Mouse (Mus musculus) intestine, embryonic 16.5 days (tissue): ENCODE results near the gene Gm37240. TPM values are rescaled to one million over a fixed set of nuclear protein-coding genes. Genes with fewer than 3 reads are reported as not detected.
"Not testable (repeated sequence)": the region's sequence is repeated elsewhere in the genome, so short reads cannot be mapped to it uniquely, and the experiment has no call there.

Source experiments
- ATAC-seq: fragments of 200-750 bp; cut with Nextera tagmentation; 2 replicates; pipeline ENCODE4 v1.8.0; 2017; ENCODE audit warnings: moderate TSS enrichment, moderate library complexity
- H3K27ac ChIP-seq: fragments of 300-500 bp; sonication (generic); 2 replicates; pipeline ENCODE4 v1.5.1; 2014; ENCODE audit warnings: mild to moderate bottlenecking, low read length
- H3K27me3 ChIP-seq: fragments of 300-500 bp; sonication (generic); replicated peaks from 2 replicates; pipeline ENCODE4 v1.6.1; 2014; ENCODE audit warnings: low read length, control low read depth, mixed read lengths; ENCODE audit not compliant: control insufficient read depth, insufficient read depth
- H3K36me3 ChIP-seq: fragments of 300-500 bp; sonication (generic); 2 replicates; pipeline ENCODE4 v1.6.1; 2014; ENCODE audit warnings: low read length, control low read depth; ENCODE audit not compliant: control insufficient read depth, insufficient read depth
- H3K4me1 ChIP-seq: fragments of 300-500 bp; sonication (generic); 2 replicates; pipeline ENCODE4 v1.6.1; 2014; ENCODE audit warnings: low read length, control low read depth, mixed read lengths; ENCODE audit not compliant: control insufficient read depth, insufficient read depth
- H3K4me2 ChIP-seq: fragments of 300-500 bp; sonication (generic); 2 replicates; pipeline ENCODE4 v1.6.1; 2014; ENCODE audit warnings: low read depth, low read length, control low read depth
- H3K4me3 ChIP-seq: fragments of 300-500 bp; sonication (generic); 2 replicates; pipeline ENCODE4 v1.5.1; 2014; ENCODE audit warnings: mild to moderate bottlenecking, low read length
- H3K9ac ChIP-seq: fragments of 300-500 bp; sonication (generic); 2 replicates; pipeline ENCODE4 v1.6.1; 2014; ENCODE audit warnings: low read depth, low read length
- H3K9me3 ChIP-seq: fragments of 300-500 bp; sonication (generic); 2 replicates; pipeline ENCODE4 v1.6.1; 2016; ENCODE audit warnings: low read length, control low read depth; ENCODE audit not compliant: control insufficient read depth
- WGBS: fragments of 180-500 bp; shearing (Covaris S2); extraction: QIAGEN DNeasy Blood & Tissue Kit; methylation state at CpG from one replicate; pipeline ENCODE4 v1.1.7; 2014; 5-methylcytosine and 5-hydroxymethylcytosine counted together
- polyA plus RNA-seq: library from polyadenylated mRNA; unstranded; fragments of >200 nt; fragmentation: Nextera tagmentation; extraction: Ambion mirVana; gene quantifications from 2 replicates; pipeline ENCODE4 v1.2.1, GENCODE M21; 2015

Gm37240 gene
- polyA plus RNA-seq, 1 experiment from 2014 or later: 6.8 TPM

DNA sequence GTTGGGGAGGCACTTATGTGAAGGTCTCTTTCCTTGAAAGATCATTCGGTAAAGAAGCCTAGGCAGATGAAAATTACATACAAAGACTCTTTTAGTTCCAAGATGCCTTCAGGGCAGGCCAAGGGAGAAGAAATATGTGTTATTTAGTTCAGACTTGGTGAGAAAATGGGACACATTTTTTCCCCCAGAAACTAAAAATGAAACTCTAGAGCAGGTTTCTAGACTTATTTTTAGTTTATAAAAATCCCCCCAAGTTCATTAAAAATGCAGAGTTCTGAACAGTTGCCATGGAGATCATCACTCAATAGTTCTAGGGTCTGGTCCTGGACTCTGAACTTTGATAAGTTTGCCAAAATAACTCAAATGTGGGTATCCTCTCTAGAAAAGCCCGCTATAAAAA, 1226.9 kb downstream of the Gm37240 start:
- H3K27me3 ChIP-seq: 0 out of 2 replicates have a peak, but pooled peaks cover under 1% of the 10 kb centered on the region
- H3K4me2 ChIP-seq: no peak overlapping the region
- no peak overlapping the region for H3K9ac ChIP-seq
- H3K4me1 ChIP-seq: peaks cover 2% of the 10 kb centered on the region
- no peak overlapping the region for H3K27ac ChIP-seq
- no peaks in the 10 kb centered on the region for H3K36me3 ChIP-seq
- 86% methylated on average over 2 of the region's 2 CpGs for WGBS
- peaks cover 4% of the 10 kb centered on the region for H3K9me3 ChIP-seq
- no peak overlapping the region for H3K4me3 ChIP-seq
- no peak for ATAC-seq

DNA sequence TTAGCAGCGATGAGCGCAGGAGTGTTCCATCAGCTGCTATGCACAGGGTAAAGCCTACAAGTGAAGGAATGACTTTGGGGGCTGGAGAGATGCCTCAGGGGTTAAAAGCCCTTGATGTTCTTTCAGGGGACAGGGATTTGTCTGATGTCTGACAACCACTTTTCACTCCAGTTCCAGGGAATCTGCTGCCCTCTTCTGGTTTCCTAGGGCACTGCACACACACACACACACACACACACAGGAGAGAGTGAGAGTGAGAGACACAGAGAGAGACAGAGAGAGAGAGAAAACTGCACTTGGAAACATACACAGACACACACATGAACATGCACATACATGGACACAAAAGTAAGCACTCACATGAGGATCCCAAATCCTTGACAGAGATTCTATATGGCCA, 1228.4 kb downstream of the Gm37240 start:
- Histone ChIP-seq H3K27ac (no peak overlapping the region), H3K9me3 (peaks cover 4% of the 10 kb centered on the region), H3K36me3 (no peaks in the 10 kb centered on the region), H3K27me3 (no peaks in the 10 kb centered on the region), H3K4me3 (no peak overlapping the region), H3K9ac (no peak overlapping the region), H3K4me2 (no peak overlapping the region), H3K4me1 (peaks cover 10% of the 10 kb centered on the region)
- no peak for ATAC-seq
- 98% methylated on average over 2 of the region's 2 CpGs for WGBS

- peaks cover 13% of the 10 kb centered on the region for H3K4me1 ChIP-seq
- no peak overlapping the region for H3K4me2 ChIP-seq
- ATAC-seq: no peak
- H3K27ac ChIP-seq: no peak overlapping the region
- no peaks in the 10 kb centered on the region for H3K27me3 ChIP-seq
- no peaks in the 10 kb centered on the region for H3K36me3 ChIP-seq
- no peak overlapping the region for H3K9ac ChIP-seq
- H3K4me3 ChIP-seq: no peak overlapping the region
- H3K9me3 ChIP-seq: peaks cover 4% of the 10 kb centered on the region
- WGBS: 83% methylated on average over 7 of the region's 7 CpGs
Observed at GRCm38 (mm10) chr3:84658017-84658416, 1229.3 kb downstream of the Gm37240 start.

DNA sequence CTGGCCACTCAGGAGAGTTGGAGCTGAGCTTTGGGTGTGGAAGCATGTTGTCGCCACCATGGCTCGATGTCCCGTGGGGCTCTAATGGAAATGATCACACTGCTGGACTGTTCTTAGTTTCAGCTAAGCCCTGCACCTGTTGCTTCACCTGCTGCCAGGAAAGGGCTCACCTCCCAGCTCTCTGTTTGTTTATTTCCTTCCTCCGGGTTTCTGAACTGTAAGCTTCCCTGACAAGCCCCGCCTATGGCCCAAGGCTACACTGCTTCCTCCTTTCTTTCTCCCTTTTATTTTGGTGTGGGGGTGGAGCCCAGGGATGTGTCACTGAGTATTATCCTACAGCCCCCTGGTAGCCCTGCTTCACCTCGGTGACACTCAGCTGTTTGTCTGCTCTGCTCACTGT, 1230.1 kb downstream of the Gm37240 start:
- H3K4me1 ChIP-seq: peaks cover 13% of the 10 kb centered on the region
- peak; percentile 40; the same call in 1 of the 2 replicates for ATAC-seq
- 51% methylated on average over 6 of the region's 6 CpGs for WGBS
- no peaks in the 10 kb centered on the region for H3K36me3 ChIP-seq
- H3K4me2 ChIP-seq: no peak overlapping the region
- peak overlapping the region; percentile 23 for H3K27ac ChIP-seq
- H3K27me3 ChIP-seq: no peaks in the 10 kb centered on the region
- H3K4me3 ChIP-seq: no peak overlapping the region
- H3K9ac ChIP-seq: no peak overlapping the region
- peaks cover 4% of the 10 kb centered on the region for H3K9me3 ChIP-seq

DNA sequence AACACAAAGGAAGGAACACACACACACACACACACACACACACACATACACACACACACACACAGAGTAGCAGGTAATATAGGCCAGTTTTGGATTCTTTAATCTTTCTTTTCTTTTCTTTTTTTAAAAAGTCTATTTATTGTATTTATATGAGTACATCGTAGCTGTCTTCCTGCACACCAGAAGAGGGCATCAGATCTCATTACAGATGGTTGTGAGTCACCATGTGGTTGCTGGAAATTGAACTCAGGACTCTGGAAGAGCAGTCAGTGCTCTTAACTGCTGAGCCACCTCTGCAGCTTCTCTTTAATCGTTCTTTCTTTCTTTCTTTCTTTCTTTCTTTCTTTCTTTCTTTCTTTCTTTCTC, 1231.5 kb downstream of the Gm37240 start:
- peaks cover 13% of the 10 kb centered on the region for H3K4me1 ChIP-seq
- not testable (repeated sequence) for H3K27me3 ChIP-seq, H3K9me3 ChIP-seq, ATAC-seq, H3K9ac ChIP-seq, H3K36me3 ChIP-seq, H3K27ac ChIP-seq
- H3K4me3 ChIP-seq: 0 out of 2 replicates have a peak overlapping the region, but pooled peaks have one; percentile 7
- peak overlapping the region; percentile 51; the same call in 1 of the 2 replicates for H3K4me2 ChIP-seq
- 68% methylated on average over 2 of the region's 2 CpGs for WGBS

DNA sequence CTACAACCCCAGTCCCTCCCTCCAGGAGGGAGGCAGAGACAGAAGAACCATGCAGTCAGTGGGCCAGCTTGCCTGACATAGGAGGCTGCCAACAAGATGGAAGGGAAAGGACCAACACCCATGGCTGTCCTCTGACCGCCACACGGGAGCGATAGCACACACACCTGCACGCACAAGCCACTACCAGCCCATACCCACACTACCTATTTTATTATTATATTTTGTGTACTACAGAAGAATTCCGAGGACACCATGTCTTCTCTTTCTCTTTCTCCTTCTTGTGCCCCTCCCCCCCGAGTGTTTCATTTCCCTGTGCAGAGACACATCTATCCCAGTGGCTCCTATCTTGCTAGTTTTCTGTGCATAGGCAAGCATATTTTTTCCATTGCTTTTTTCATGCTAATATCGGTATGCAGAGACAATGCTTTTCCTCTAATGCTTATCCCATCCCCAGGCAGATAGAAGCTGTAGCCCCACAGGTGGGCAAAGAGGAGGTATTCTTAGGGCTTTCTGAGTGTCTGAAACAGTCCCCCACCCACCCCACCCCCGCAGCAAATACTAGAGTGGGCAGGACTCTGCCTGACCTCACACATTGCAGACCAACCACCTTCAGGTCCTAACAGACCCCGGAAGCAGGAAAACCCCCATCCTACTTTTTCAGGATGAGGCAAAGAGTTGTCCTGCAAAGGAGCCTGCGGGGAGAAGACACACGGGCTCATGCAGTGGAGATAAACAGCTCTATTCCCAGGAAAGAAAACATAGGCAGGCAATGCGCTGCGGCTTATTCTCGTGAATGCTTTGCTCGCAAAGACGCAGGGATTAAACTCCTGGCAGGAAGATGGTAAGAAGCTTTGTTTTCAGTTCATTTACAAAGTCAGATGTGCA, 1232.2 kb downstream of the Gm37240 start:
- Histone ChIP-seq H3K9ac (no peak overlapping the region), H3K27me3 (no peaks in the 10 kb centered on the region), H3K36me3 (no peaks in the 10 kb centered on the region), H3K4me2 (peak overlapping the region; percentile 51), H3K4me1 (peaks cover 13% of the 10 kb centered on the region), H3K4me3 (peak overlapping the region; percentile 7; the same call in 1 of the 2 replicates), H3K27ac (peak overlapping the region; percentile 68), H3K9me3 (peaks cover 4% of the 10 kb centered on the region)
- 14% methylated on average over 16 of the region's 16 CpGs for WGBS
- ATAC-seq: peak; percentile 19

DNA sequence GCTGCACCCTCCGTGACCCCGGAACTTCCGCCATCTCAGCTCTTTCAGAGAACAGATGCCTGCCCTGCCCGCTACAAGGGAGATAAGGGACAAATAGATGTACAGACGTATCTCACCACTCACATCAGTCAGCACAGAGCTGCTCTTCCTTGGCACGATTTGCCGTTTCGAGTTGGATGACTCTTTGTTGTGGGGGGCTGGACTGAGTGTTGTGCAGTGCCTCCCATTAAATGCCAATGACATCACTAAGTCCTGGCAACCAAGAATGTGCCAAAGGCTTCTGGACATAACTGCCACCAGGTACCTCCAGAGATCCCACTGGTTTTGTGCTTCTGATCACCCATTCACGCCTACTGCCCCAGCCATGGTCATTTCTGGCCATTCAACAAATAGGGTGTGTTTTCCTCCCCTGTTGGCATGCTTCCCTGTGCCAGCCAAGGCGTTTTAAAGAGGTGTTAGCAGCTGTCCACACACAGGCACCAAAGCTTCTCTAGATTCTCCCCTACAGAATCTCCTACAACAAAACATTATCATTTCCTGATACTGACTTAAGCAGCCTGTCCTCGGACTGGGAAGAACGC, 1233.0 kb downstream of the Gm37240 start:
- peaks cover 13% of the 10 kb centered on the region for H3K4me1 ChIP-seq
- peaks cover 4% of the 10 kb centered on the region for H3K9me3 ChIP-seq
- H3K27me3 ChIP-seq: no peaks in the 10 kb centered on the region
- 19% methylated on average over 12 of the region's 12 CpGs for WGBS
- peak overlapping the region; percentile 51 for H3K4me2 ChIP-seq
- peak overlapping the region; percentile 68 for H3K27ac ChIP-seq
- no peaks in the 10 kb centered on the region for H3K36me3 ChIP-seq
- H3K4me3 ChIP-seq: peak overlapping the region; percentile 29
- H3K9ac ChIP-seq: peak overlapping the region; percentile 41; the same call in 1 of the 2 replicates
- peak; percentile 89 for ATAC-seq

- 16% methylated on average over 13 of the region's 14 CpGs for whole genome bisulfite sequencing
- Histone ChIP-seq H3K4me1 (peaks cover 13% of the 10 kb centered on the region), H3K9me3 (peaks cover 1% of the 10 kb centered on the region), H3K36me3 (no peaks in the 10 kb centered on the region), H3K27me3 (no peaks in the 10 kb centered on the region), H3K9ac (peak overlapping the region; percentile 41; the same call in 1 of the 2 replicates), H3K4me3 (peak overlapping the region; percentile 29), H3K4me2 (peak overlapping the region; percentile 51), H3K27ac (peak overlapping the region; percentile 46)
- ATAC-seq: peak; percentile 50
Observed at GRCm38 (mm10) chr3:84653557-84654245, 1233.6 kb downstream of the Gm37240 start.
